Mouse (Mus musculus): Measurements from ENCODE around the gene Sf3b5. TPM values are rescaled to one million over a fixed set of nuclear protein-coding genes. Genes with fewer than 3 reads are reported as not detected.

Sf3b5 gene
- total RNA-seq (2021), result 1 to 10 TPM; 4.3 to 5.1 TPM
- long read RNA-seq, experiment 1, transcript Sf3b5-201 (1 exons, 3,841 nt), result major isoform, 39 of 39 reads
- long read RNA-seq, experiment 1, partial matches to known transcripts, result 0 of 39 reads
- long read RNA-seq, experiment 1, other reads (novel, unspliced or antisense), result 0 of 39 reads
- long read RNA-seq, experiment 2, transcript Sf3b5-201 (1 exons, 3,841 nt), result major isoform, 43 of 43 reads
- long read RNA-seq, experiment 2, partial matches to known transcripts, result 0 of 43 reads
- long read RNA-seq, experiment 2, other reads (novel, unspliced or antisense), result 0 of 43 reads

GRCm38 (mm10) chr10:13005043-13005442 lies at the start of gene Sf3b5:
Sf3b5 (plus strand) TSS chr10:13005343.
- no peak for DNase-seq
- intact Hi-C loops (cut with DNase I; ENCODE audit: low total_unique reads), result no loop called here

DNA sequence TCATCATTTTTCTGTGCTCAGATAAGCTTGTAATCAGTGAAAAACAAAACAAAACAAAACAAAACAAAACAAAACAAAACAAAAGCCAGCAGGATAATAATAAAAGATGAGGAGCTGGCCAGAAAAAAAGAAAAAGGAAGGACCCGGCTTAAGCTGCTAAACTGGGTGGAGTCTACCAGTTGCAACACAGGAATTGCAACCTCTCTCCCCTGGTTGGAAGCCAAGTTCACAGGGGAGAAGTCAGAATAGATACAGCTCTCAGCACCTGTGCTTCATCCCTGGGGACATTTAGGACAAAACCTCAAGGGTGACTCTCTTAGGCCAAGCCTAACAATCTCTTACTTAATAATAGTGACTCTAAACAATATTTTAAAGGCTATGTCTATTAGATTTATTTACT lies 49.3 kb upstream of the Sf3b5 start:
- intact Hi-C loops (cut with DNase I; ENCODE audit: low total_unique reads), result no loop called here
- DNase-seq, result no peak

- intact Hi-C loops (cut with DNase I; ENCODE audit: low total_unique reads), result no loop called here
- no peak for DNase-seq
Observed at GRCm38 (mm10) chr10:12957271-12957670, 47.9 kb upstream of the Sf3b5 start.

- no peak for DNase-seq
- intact Hi-C loops (cut with DNase I; ENCODE audit: low total_unique reads), result no loop called here
Observed at GRCm38 (mm10) chr10:12961546-12961945, 43.6 kb upstream of the Sf3b5 start.

GRCm38 (mm10) chr10:12962238-12962637 lies 42.9 kb upstream of the Sf3b5 start:
- intact Hi-C loops (cut with DNase I; ENCODE audit: low total_unique reads), result no loop called here

GRCm38 (mm10) chr10:12963362-12964147 lies 41.6 kb upstream of the Sf3b5 start:
- no peak for DNase-seq
- intact Hi-C loops (cut with DNase I; ENCODE audit: low total_unique reads), result no loop called here

More at GRCm38 (mm10) chr10:12962238-12962637, 42.9 kb upstream of the Sf3b5 start:
- no peak for DNase-seq

DNA sequence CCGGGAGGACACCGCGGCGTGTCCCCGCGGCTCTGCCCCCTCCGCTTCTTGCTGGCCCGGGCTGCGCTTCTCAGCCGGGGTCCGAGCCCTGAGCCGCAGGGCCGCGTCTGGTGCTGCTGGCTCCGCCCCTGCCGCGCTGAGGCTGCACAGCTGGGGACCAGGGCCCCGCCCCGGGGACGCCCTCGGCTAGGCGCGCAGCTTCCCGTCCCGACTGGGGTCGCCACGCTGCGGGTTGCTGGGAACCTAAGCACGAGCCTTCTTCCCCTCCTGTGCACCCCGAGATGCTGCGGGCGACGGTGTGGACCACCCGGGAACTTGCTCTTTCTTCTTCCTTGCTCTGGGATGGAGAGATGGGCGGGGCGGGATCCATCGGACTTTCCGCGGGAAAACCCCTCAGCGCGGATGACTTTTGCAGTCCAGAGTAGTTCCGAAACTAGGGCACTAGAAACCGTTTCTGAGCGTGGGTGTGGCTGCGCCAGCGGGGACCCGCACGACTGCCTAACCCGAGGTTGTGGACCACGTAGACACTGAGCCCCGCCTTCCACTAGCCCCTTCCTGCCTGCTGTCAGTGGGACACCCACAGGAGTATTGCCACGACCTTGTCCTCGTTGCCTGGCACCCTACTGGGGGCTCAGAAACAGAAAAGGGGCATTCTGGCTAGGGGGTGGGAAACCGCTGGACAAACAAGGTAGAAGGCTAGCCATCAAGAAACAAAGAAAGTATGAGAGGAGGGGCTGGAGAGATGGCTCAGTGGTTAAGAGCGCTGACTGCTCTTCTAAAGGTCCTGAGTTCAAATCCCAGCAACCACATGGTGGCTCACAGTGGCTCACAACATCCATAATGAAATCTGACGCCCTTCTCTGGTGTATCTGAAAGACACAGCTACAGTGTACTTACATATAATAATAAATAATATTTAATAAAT lies 40.7 kb upstream of the Sf3b5 start, which contains the start of gene Stx11:
Gene Stx11, minus strand, starts transcription at position 148 of the 925 bp plus-strand sequence.
- intact Hi-C loops (cut with DNase I; ENCODE audit: low total_unique reads), result no loop called here
- DNase-seq, result peak; percentile 67

- intact Hi-C loops (cut with DNase I; ENCODE audit: low total_unique reads), result no loop called here
- no peak for DNase-seq
Observed at GRCm38 (mm10) chr10:12965669-12966180, 39.4 kb upstream of the Sf3b5 start.

DNA sequence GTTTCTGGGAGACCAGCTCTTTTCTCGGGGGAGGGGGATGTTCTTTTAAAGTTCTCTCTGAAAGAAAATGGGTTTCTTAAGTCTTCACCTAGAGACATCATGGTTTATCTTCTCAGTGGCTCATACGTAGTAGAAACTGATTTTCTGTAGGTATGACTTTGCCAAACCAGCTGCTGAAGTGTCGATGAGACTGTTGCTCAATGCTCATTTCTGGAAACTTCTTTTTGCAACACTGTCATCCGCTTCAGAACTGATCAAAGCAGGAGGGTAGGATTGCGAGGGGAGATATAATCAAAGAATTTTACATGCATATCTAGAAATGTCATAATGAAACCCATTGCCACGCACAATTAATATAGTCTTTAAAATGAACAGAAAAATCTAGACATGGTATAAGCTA lies 30.6 kb upstream of the Sf3b5 start:
- DNase-seq, result no peak
- intact Hi-C loops (cut with DNase I; ENCODE audit: low total_unique reads), result no loop called here

GRCm38 (mm10) chr10:12975461-12975860 lies 29.7 kb upstream of the Sf3b5 start:
- no peak for DNase-seq
- intact Hi-C loops (cut with DNase I; ENCODE audit: low total_unique reads), result no loop called here

GRCm38 (mm10) chr10:12975957-12976356 lies 29.2 kb upstream of the Sf3b5 start:
- DNase-seq, result no peak
- intact Hi-C loops (cut with DNase I; ENCODE audit: low total_unique reads), result no loop called here

DNA sequence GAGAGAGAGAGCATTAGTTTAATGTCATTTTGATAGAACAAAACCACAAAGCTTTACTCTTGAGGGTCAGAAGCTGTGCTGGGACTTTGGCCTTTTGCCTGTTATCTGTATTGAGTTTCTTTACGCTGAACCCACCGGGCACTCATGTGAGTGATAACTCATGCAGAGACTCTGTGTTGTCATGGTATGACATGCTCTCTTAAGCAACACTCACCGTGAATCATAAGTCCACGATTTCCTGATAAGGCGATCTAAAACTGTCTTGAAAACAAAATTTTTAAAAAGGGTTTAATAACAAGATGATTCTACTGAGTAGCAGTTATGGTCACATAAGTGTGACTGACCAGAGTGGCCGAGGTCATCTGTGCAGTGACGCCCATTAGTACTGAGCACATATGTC lies 28.6 kb upstream of the Sf3b5 start:
- intact Hi-C loops (cut with DNase I; ENCODE audit: low total_unique reads), result no loop called here
- DNase-seq, result no peak

DNA sequence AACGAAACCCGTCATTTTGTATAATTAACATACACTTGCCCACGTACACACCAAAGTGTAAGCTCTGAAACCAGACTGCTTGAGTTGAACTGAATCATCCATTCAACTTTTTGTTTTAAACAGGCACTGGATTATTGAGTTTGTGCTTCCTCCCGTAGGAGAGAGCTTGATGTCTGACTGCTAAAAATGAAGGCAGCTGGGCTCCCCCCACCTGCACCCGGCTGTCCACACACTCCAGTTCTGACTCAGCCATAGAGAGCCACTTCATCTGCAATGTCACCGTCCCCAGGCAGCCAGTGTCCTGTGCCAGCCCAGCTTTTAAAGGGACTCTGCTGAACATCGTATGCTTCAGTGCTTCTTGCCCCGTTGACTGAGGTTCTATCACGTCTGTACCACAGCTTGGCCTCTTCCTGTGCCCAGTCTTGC lies 27.3 kb upstream of the Sf3b5 start:
- DNase-seq, result no peak
- intact Hi-C loops (cut with DNase I; ENCODE audit: low total_unique reads), result no loop called here

- DNase-seq, result no peak
- intact Hi-C loops (cut with DNase I; ENCODE audit: low total_unique reads), result loop anchor here (10.0 kb wide), 1 partner anchor 46 kb away; no protein-coding TSS in a partner anchor
Observed at GRCm38 (mm10) chr10:12981071-12981470, 24.1 kb upstream of the Sf3b5 start.

GRCm38 (mm10) chr10:12983516-12983915 lies 21.6 kb upstream of the Sf3b5 start:
- intact Hi-C loops (cut with DNase I; ENCODE audit: low total_unique reads), result loop anchor here (10.0 kb wide), 1 partner anchor 49 kb away; no protein-coding TSS in a partner anchor
- DNase-seq, result no peak

DNA sequence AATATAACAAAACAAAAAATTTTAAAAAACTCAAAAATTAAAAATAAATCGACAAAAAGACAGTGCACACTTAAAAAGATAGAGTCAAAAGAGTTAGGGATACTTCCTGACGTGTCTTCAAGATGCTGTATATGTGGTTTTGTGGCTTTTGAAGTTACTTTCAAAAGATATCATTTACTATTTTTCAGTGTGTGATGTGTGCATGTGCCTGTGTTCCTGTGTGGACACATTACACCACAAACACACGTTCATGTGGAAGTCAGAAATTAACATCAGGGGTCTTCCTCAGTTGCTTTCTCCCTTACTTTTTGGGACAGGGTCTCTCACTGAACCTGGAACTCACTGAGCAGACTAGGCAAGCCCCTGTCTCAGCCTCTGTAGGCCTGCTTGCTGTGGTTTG lies 20.1 kb upstream of the Sf3b5 start:
- intact Hi-C loops (cut with DNase I; ENCODE audit: low total_unique reads), result loop anchor here (10.0 kb wide), 1 partner anchor 50 kb away; no protein-coding TSS in a partner anchor
- no peak for DNase-seq

DNA sequence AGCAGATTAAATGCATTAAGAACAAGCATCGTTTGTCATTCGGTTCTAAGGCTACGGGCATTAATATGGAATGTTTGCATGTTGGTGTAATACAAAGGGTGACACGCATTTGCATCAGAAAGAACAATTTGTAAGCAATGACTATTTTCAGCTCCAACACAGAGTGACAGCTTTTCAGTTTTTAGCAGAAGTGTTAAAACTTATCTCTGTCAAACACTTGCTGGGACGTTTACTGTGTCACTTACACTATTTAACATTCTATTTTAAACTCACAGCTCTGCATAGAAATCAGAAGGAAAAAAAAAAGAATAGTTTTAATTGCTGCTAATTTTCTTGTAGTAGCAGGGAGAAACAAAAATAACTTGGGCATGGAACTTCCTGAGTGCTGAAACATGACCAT lies 18.7 kb upstream of the Sf3b5 start:
- DNase-seq, result no peak
- intact Hi-C loops (cut with DNase I; ENCODE audit: low total_unique reads), result loop anchor here (10.0 kb wide), 1 partner anchor 52 kb away; no protein-coding TSS in a partner anchor

- intact Hi-C loops (cut with DNase I; ENCODE audit: low total_unique reads), result loop anchor here (10.0 kb wide), 1 partner anchor 52 kb away; no protein-coding TSS in a partner anchor
- no peak for DNase-seq
Observed at GRCm38 (mm10) chr10:12986943-12987342, 18.2 kb upstream of the Sf3b5 start.

DNA sequence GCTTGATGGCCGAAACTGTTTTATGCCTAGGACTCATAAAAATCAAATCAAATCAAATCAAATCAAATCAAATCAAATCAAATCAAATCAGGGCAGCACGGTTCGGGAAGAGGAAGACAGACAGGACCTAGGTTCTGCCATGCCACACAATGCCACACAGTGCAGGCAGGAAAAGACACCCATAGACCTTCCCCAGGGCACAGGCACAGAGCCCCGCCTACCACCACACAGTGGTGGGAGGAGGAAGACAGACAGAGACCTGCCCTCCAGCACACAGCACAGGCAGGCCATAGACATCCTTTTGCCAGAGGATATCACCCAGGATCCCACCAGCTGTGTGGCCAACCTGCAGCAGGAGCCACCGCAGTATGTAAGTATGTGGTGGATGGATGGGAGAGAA lies 13.2 kb upstream of the Sf3b5 start:
- intact Hi-C loops (cut with DNase I; ENCODE audit: low total_unique reads), result loop anchor here (5.0 kb wide), 1 partner anchor 40 kb away; no protein-coding TSS in a partner anchor
- no peak for DNase-seq
